ENCODE assay signal across 9 mouse cellular contexts in genomic region chr19:5406531-5407126, GRCm38 (mm10). TPM values are rescaled to one million over a fixed set of nuclear protein-coding genes. Genes with fewer than 3 reads are reported as not detected.
DNase-seq lines count a peak whose midpoint lies in the region; ATAC-seq and TF ChIP-seq lines count a peak whose summit lies in the region.
"Not testable (repeated sequence)": the region's sequence is repeated elsewhere in the genome, so short reads cannot be mapped to it uniquely, and the experiment has no call there.
"Had no signal": no experiment of that assay in that cellular context is flagged by ENCODE, and none has a peak within 500 bp of the region (broad histone marks: within the 10 kb centered on the region; RNA-seq: fewer than 3 reads in every experiment).

No protein-coding gene starts in this region.

- peak overlapping the region; percentile 40 for H3K4me3 ChIP-seq in hindbrain, embryonic 12.5 days
- peak overlapping the region; percentile 56 for H3K4me3 ChIP-seq in lung, embryonic 14.5 days (ENCODE audit: low read depth, low read length)
- H3K4me3 ChIP-seq in neural tube, embryonic 11.5 days (ENCODE audit: low read depth, low read length) = peak overlapping the region; percentile 37
- H3K4me3 ChIP-seq in testis, adult 2 months (ENCODE audit: control insufficient read depth, low read depth, low read length) = peak overlapping the region; percentile 70

- peak overlapping the region; percentile 71 for H3K27ac ChIP-seq in hindbrain, embryonic 12.5 days
- H3K27ac ChIP-seq in lung, embryonic 14.5 days (ENCODE audit: low read depth) = peak overlapping the region; percentile 93
- H3K27ac ChIP-seq in neural tube, embryonic 11.5 days (ENCODE audit: low read depth, low read length) = peak overlapping the region; percentile 37; the same call in 1 of the 2 replicates
- peak overlapping the region; percentile 93 for H3K27ac ChIP-seq in testis, adult 2 months (ENCODE audit: control insufficient read depth, insufficient read depth, low read depth, low read length)

- peak overlapping the region; percentile 53 for H3K4me2 ChIP-seq in hindbrain, embryonic 12.5 days (replicated peaks)
- peak overlapping the region; percentile 89 for H3K4me2 ChIP-seq in lung, embryonic 14.5 days
- H3K4me2 ChIP-seq in neural tube, embryonic 11.5 days (ENCODE audit: low read depth) = peak overlapping the region; percentile 51

- H3K9ac ChIP-seq in hindbrain, embryonic 12.5 days = peak overlapping the region; percentile 49
- H3K9ac ChIP-seq in lung, embryonic 14.5 days = peak overlapping the region; percentile 67
- H3K9ac ChIP-seq in neural tube, embryonic 11.5 days (ENCODE audit: low read length) = peak overlapping the region; percentile 50

- H3K36me3 ChIP-seq in hindbrain, embryonic 12.5 days; lung, embryonic 14.5 days (ENCODE audit: insufficient read depth); neural tube, embryonic 11.5 days (ENCODE audit: control insufficient read depth, insufficient read depth, low read length); testis, adult 2 months (ENCODE audit: control insufficient read depth, insufficient read depth, low read length): not testable (repeated sequence)

- TF ChIP-seq CTCF in lung, embryonic 14.5 days (IDR thresholded peaks at IDR 0.05; ENCODE audit: low read depth) = 0 out of 2 replicates have a peak, but pooled peaks have one; percentile 13
- not testable (repeated sequence) for TF ChIP-seq CTCF in testis, adult 2 months (IDR thresholded peaks at IDR 0.05; ENCODE audit: control insufficient read depth, insufficient read depth, insufficient replicate concordance, low read depth, low read length)

- DNase-seq in T-cell, adult 2 months (ENCODE audit: low spot score) = peak; percentile 76
- peak; percentile 51 to 54 for DNase-seq in kidney, postnatal 36 days
- DNase-seq in lung, embryonic 14.5 days = peak; percentile 63
- peak; percentile 67 for DNase-seq in neural tube, embryonic 11.5 days (ENCODE audit: low spot score)

- H3K9me3 ChIP-seq in hindbrain, embryonic 12.5 days (replicated peaks); lung, embryonic 14.5 days (ENCODE audit: low read depth, low read length); neural tube, embryonic 11.5 days (ENCODE audit: control insufficient read depth, low read length): not testable (repeated sequence)

- H3K4me1 ChIP-seq in hindbrain, embryonic 12.5 days = peaks cover 13% of the 10 kb centered on the region
- not testable (repeated sequence) for H3K4me1 ChIP-seq in lung, embryonic 14.5 days (ENCODE audit: insufficient read depth); neural tube, embryonic 11.5 days (ENCODE audit: control insufficient read depth, insufficient read depth, low read length)
- H3K4me1 ChIP-seq in testis, adult 2 months (ENCODE audit: control insufficient read depth, insufficient read depth, low read length) = peaks cover 13% of the 10 kb centered on the region

- ATAC-seq in common myeloid progenitor, adult 5-6 weeks (replicated peaks; ENCODE audit: low read depth, poor library complexity, severe bottlenecking) = peak; percentile 33
- ATAC-seq in frontal cortex, adult (ENCODE audit: low TSS enrichment) = peak; percentile 48; the same call in 1 of the 2 replicates
- peak; percentile 88 for ATAC-seq in hindbrain, embryonic 12.5 days (ENCODE audit: low FRiP score)
- ATAC-seq in lung, embryonic 14.5 days (ENCODE audit: insufficient read depth) = peak; percentile 86
- ATAC-seq in neural tube, embryonic 11.5 days (ENCODE audit: insufficient read depth, low FRiP score, low TSS enrichment) = peak; percentile 72

- WGBS in hindbrain, embryonic 12.5 days = 17% methylated on average over 25 of the region's 25 CpGs
- WGBS in lung, embryonic 14.5 days = 12% methylated on average over 22 of the region's 25 CpGs
- WGBS in neural tube, embryonic 11.5 days = 14% methylated on average over 21 of the region's 25 CpGs

- not testable (repeated sequence) for TF ChIP-seq POLR2A in testis, adult 2 months (IDR thresholded peaks at IDR 0.05; ENCODE audit: control insufficient read depth, low read depth, low read length)

- H3K27me3 ChIP-seq in hindbrain, embryonic 12.5 days; lung, embryonic 14.5 days (ENCODE audit: insufficient read depth, low read length); neural tube, embryonic 11.5 days (ENCODE audit: control insufficient read depth, insufficient read depth, low read length); testis, adult 2 months (ENCODE audit: control insufficient read depth, insufficient read depth, low read length): not testable (repeated sequence)

RNA-seq across cellular contexts. Expression of gene Tsga10ip, which starts 4.3 kb away (rescaled TPM):
- total RNA-seq in common myeloid progenitor, adult 5-6 weeks (2017) = not detected in 2 replicates
- 0.86 and 0.98 TPM in 2 replicates for polyA plus RNA-seq in hindbrain, embryonic 12.5 days (2016; fragmentation: Nextera tagmentation; extraction: Ambion mirVana)
- polyA plus RNA-seq in lung, embryonic 14.5 days (2014; fragmentation: Nextera tagmentation; extraction: Ambion mirVana) = 0.64 TPM in 1 of 2 replicates, not detected in the other
- 0.31 TPM in 1 of 2 replicates, not detected in the other for polyA plus RNA-seq in neural tube, embryonic 11.5 days (2014; fragmentation: Nextera tagmentation; extraction: Ambion mirVana)
- 353 and 423 TPM in 2 replicates for polyA plus RNA-seq in testis, adult 2 months (2012; rRNA removed)
- total RNA-seq: left cerebral cortex, postnatal 25 days had no signal

RNA-seq across cellular contexts. Expression of gene Sart1, which starts 18.1 kb away (rescaled TPM):
- 93.3 and 103 TPM in 2 replicates for total RNA-seq in common myeloid progenitor, adult 5-6 weeks (2017)
- 106 and 111 TPM in 2 replicates for polyA plus RNA-seq in hindbrain, embryonic 12.5 days (2016; fragmentation: Nextera tagmentation; extraction: Ambion mirVana)
- 72.0 and 73.8 TPM in 2 replicates for polyA plus RNA-seq in lung, embryonic 14.5 days (2014; fragmentation: Nextera tagmentation; extraction: Ambion mirVana)
- polyA plus RNA-seq in neural tube, embryonic 11.5 days (2014; fragmentation: Nextera tagmentation; extraction: Ambion mirVana) = 78.5 and 79.9 TPM in 2 replicates
- polyA plus RNA-seq in testis, adult 2 months (2012; rRNA removed) = 27.4 and 32.8 TPM in 2 replicates

RNA-seq across cellular contexts. Expression of gene Drap1, which starts 18.1 kb away (rescaled TPM):
- 112 and 125 TPM in 2 replicates for total RNA-seq in common myeloid progenitor, adult 5-6 weeks (2017)
- polyA plus RNA-seq in hindbrain, embryonic 12.5 days (2016; fragmentation: Nextera tagmentation; extraction: Ambion mirVana) = 276 and 280 TPM in 2 replicates
- polyA plus RNA-seq in lung, embryonic 14.5 days (2014; fragmentation: Nextera tagmentation; extraction: Ambion mirVana) = 204 and 217 TPM in 2 replicates
- polyA plus RNA-seq in neural tube, embryonic 11.5 days (2014; fragmentation: Nextera tagmentation; extraction: Ambion mirVana) = 197 and 205 TPM in 2 replicates
- 290 and 345 TPM in 2 replicates for polyA plus RNA-seq in testis, adult 2 months (2012; rRNA removed)

RNA-seq across cellular contexts. Expression of gene AI837181, which starts 18.3 kb away (rescaled TPM):
- 9.2 and 10.3 TPM in 2 replicates for total RNA-seq in common myeloid progenitor, adult 5-6 weeks (2017)
- 59.0 and 59.6 TPM in 2 replicates for polyA plus RNA-seq in hindbrain, embryonic 12.5 days (2016; fragmentation: Nextera tagmentation; extraction: Ambion mirVana)
- 40.8 and 42.7 TPM in 2 replicates for polyA plus RNA-seq in lung, embryonic 14.5 days (2014; fragmentation: Nextera tagmentation; extraction: Ambion mirVana)
- polyA plus RNA-seq in neural tube, embryonic 11.5 days (2014; fragmentation: Nextera tagmentation; extraction: Ambion mirVana) = 39.9 and 43.0 TPM in 2 replicates
- polyA plus RNA-seq in testis, adult 2 months (2012; rRNA removed) = 82.3 and 88.1 TPM in 2 replicates

RNA-seq across cellular contexts. Expression of gene Banf1, which starts 39.7 kb away (rescaled TPM):
- 71.4 and 75.6 TPM in 2 replicates for total RNA-seq in common myeloid progenitor, adult 5-6 weeks (2017)
- polyA plus RNA-seq in hindbrain, embryonic 12.5 days (2016; fragmentation: Nextera tagmentation; extraction: Ambion mirVana) = 309 and 324 TPM in 2 replicates
- 515 and 542 TPM in 2 replicates for polyA plus RNA-seq in lung, embryonic 14.5 days (2014; fragmentation: Nextera tagmentation; extraction: Ambion mirVana)
- polyA plus RNA-seq in neural tube, embryonic 11.5 days (2014; fragmentation: Nextera tagmentation; extraction: Ambion mirVana) = 440 and 442 TPM in 2 replicates
- polyA plus RNA-seq in testis, adult 2 months (2012; rRNA removed) = 105 and 120 TPM in 2 replicates

Comparison
In these comparisons a context has a peak if more than half of its experiments do, and no peak if none do; other contexts are left out.
1. Peak in every context shown above with its lines: DNase-seq, ATAC-seq, H3K4me3 ChIP-seq and H3K27ac ChIP-seq.
2. ATAC-seq: peak in every context shown above with its lines; median percentile 88 in hindbrain, embryonic 12.5 days; 86 in lung, embryonic 14.5 days; 72 in neural tube, embryonic 11.5 days; 48 in frontal cortex, adult; 33 in common myeloid progenitor, adult 5-6 weeks.
3. H3K27ac ChIP-seq: peak in every context shown above with its lines; median percentile 93 in lung, embryonic 14.5 days; 93 in testis, adult 2 months; 71 in hindbrain, embryonic 12.5 days; 37 in neural tube, embryonic 11.5 days.
4. RNA of gene Tsga10ip, which starts 4.3 kb away (polyA plus RNA-seq): 353 to 423 TPM in testis, adult 2 months; 0.86 to 0.98 TPM in hindbrain, embryonic 12.5 days, 0.31 TPM in neural tube, embryonic 11.5 days and 0.64 TPM in lung, embryonic 14.5 days; every median in the first group is over 100 times any median in the second.